Mouse (Mus musculus) adrenal gland (tissue): ENCODE results near the gene Ceacam2.
"Not testable (repeated sequence)": the region's sequence is repeated elsewhere in the genome, so short reads cannot be mapped to it uniquely, and the experiment has no call there.

Experiments used
- intact Hi-C: fragments of 180-260 bp; cut with DNase I; formaldehyde crosslinking; loops from one replicate; pipeline ENCODE4 v1.15.1; 2025

Ceacam2 gene

GRCm38 (mm10) chr7:25485061-25485460 lies 54.6 kb downstream of the Ceacam2 start:
- intact Hi-C loops = loop anchor here (5.0 kb wide), 2 partner anchors 52 to 112 kb away; partner anchors contain the start of gene Ceacam2

GRCm38 (mm10) chr7:25483133-25483735 lies 56.4 kb downstream of the Ceacam2 start:
- intact Hi-C loops = no loop called here

- intact Hi-C loops = not testable (repeated sequence)
Measured at GRCm38 (mm10) chr7:25480791-25481190, 58.9 kb downstream of the Ceacam2 start.

- intact Hi-C loops = loop anchor here (1.0 kb wide), 1 partner anchor 55 kb away; no protein-coding TSS in a partner anchor
Measured at GRCm38 (mm10) chr7:25479440-25479839, 60.2 kb downstream of the Ceacam2 start.

- intact Hi-C loops = not testable (repeated sequence)
Measured at GRCm38 (mm10) chr7:25477752-25478093, 61.9 kb downstream of the Ceacam2 start.

GRCm38 (mm10) chr7:25477091-25477751 lies 62.4 kb downstream of the Ceacam2 start, which contains the start of gene Ceacam1:
Gene Ceacam1, minus strand, starts transcription at chr7:25477603.
- intact Hi-C loops = not testable (repeated sequence)

- intact Hi-C loops = not testable (repeated sequence)
Measured at GRCm38 (mm10) chr7:25471821-25472220, 67.8 kb downstream of the Ceacam2 start.
